Mouse (Mus musculus): ENCODE results near the gene Gm20521. TPM values are rescaled to one million over a fixed set of nuclear protein-coding genes. Genes with fewer than 3 reads are reported as not detected.
"Not testable (repeated sequence)": the region's sequence is repeated elsewhere in the genome, so short reads cannot be mapped to it uniquely, and the experiment has no call there.

Gene Gm20521
- polyA plus RNA-seq, 1 experiment from 2014 or later: not detected

- no peak for ATAC-seq
- 87% methylated on average over 3 of the region's 3 CpGs for WGBS
- Histone ChIP-seq H3K4me2 (ENCODE audit: low read length) (no peak overlapping the region), H3K36me3 (ENCODE audit: control insufficient read depth, insufficient read depth) (no peaks in the 10 kb centered on the region), H3K27ac (ENCODE audit: low read length) (no peak overlapping the region), H3K9ac (replicated peaks; ENCODE audit: low read depth, low read length) (no peak overlapping the region), H3K4me1 (replicated peaks; ENCODE audit: control insufficient read depth, insufficient read depth, low read length) (peaks cover 3% of the 10 kb centered on the region; the same call in 1 of the 2 replicates), H3K4me3 (replicated peaks; ENCODE audit: low read length) (no peak overlapping the region), H3K9me3 (ENCODE audit: control insufficient read depth, low read length) (no peaks in the 10 kb centered on the region), H3K27me3 (replicated peaks; ENCODE audit: control insufficient read depth, insufficient read depth, low read length) (no peaks in the 10 kb centered on the region)
Measured at GRCm38 (mm10) chr14:54940176-54940530, 56.9 kb downstream of the Gm20521 start.

- Histone ChIP-seq H3K4me3 (replicated peaks; ENCODE audit: low read length) (no peak overlapping the region), H3K9me3 (ENCODE audit: control insufficient read depth, low read length) (no peaks in the 10 kb centered on the region), H3K9ac (replicated peaks; ENCODE audit: low read depth, low read length) (no peak overlapping the region), H3K4me2 (ENCODE audit: low read length) (no peak overlapping the region), H3K27ac (ENCODE audit: low read length) (no peak overlapping the region), H3K27me3 (replicated peaks; ENCODE audit: control insufficient read depth, insufficient read depth, low read length) (no peaks in the 10 kb centered on the region), H3K4me1 (replicated peaks; ENCODE audit: control insufficient read depth, insufficient read depth, low read length) (no peaks in the 10 kb centered on the region), H3K36me3 (ENCODE audit: control insufficient read depth, insufficient read depth) (no peaks in the 10 kb centered on the region)
- ATAC-seq: no peak
- 63% methylated on average over 13 of the region's 13 CpGs for WGBS
Measured at GRCm38 (mm10) chr14:54941024-54941978, 58.1 kb downstream of the Gm20521 start.

- no peaks in the 10 kb centered on the region for H3K4me1 ChIP-seq (replicated peaks; ENCODE audit: control insufficient read depth, insufficient read depth, low read length)
- no peaks in the 10 kb centered on the region for H3K36me3 ChIP-seq (ENCODE audit: control insufficient read depth, insufficient read depth)
- H3K27me3 ChIP-seq (replicated peaks; ENCODE audit: control insufficient read depth, insufficient read depth, low read length): no peaks in the 10 kb centered on the region
- no peak overlapping the region for H3K27ac ChIP-seq (ENCODE audit: low read length)
- no peak overlapping the region for H3K9ac ChIP-seq (replicated peaks; ENCODE audit: low read depth, low read length)
- 85% methylated on average over 8 of the region's 8 CpGs for WGBS
- H3K4me2 ChIP-seq (ENCODE audit: low read length): no peak overlapping the region
- ATAC-seq: no peak
- no peaks in the 10 kb centered on the region for H3K9me3 ChIP-seq (ENCODE audit: control insufficient read depth, low read length)
- no peak overlapping the region for H3K4me3 ChIP-seq (replicated peaks; ENCODE audit: low read length)
Measured at GRCm38 (mm10) chr14:54942479-54942878, 59.2 kb downstream of the Gm20521 start.

- Histone ChIP-seq H3K27ac (ENCODE audit: low read length) (no peak overlapping the region), H3K36me3 (ENCODE audit: control insufficient read depth, insufficient read depth) (no peaks in the 10 kb centered on the region), H3K27me3 (replicated peaks; ENCODE audit: control insufficient read depth, insufficient read depth, low read length) (no peaks in the 10 kb centered on the region), H3K4me1 (replicated peaks; ENCODE audit: control insufficient read depth, insufficient read depth, low read length) (no peaks in the 10 kb centered on the region), H3K9ac (replicated peaks; ENCODE audit: low read depth, low read length) (no peak overlapping the region), H3K9me3 (ENCODE audit: control insufficient read depth, low read length) (no peaks in the 10 kb centered on the region), H3K4me3 (replicated peaks; ENCODE audit: low read length) (no peak overlapping the region), H3K4me2 (ENCODE audit: low read length) (no peak overlapping the region)
- ATAC-seq: no peak
- 95% methylated on average over 7 of the region's 7 CpGs for WGBS
Measured at GRCm38 (mm10) chr14:54943971-54944370, 60.7 kb downstream of the Gm20521 start.

- Histone ChIP-seq H3K9me3 (ENCODE audit: control insufficient read depth, low read length) (no peaks in the 10 kb centered on the region), H3K4me2 (ENCODE audit: low read length) (no peak overlapping the region), H3K27ac (ENCODE audit: low read length) (no peak overlapping the region), H3K4me3 (replicated peaks; ENCODE audit: low read length) (no peak overlapping the region), H3K4me1 (replicated peaks; ENCODE audit: control insufficient read depth, insufficient read depth, low read length) (no peaks in the 10 kb centered on the region), H3K27me3 (replicated peaks; ENCODE audit: control insufficient read depth, insufficient read depth, low read length) (no peaks in the 10 kb centered on the region), H3K36me3 (ENCODE audit: control insufficient read depth, insufficient read depth) (no peaks in the 10 kb centered on the region), H3K9ac (replicated peaks; ENCODE audit: low read depth, low read length) (no peak overlapping the region)
- ATAC-seq: no peak
- 77% methylated on average over 2 of the region's 2 CpGs for WGBS
Measured at GRCm38 (mm10) chr14:54944939-54945338, 61.7 kb downstream of the Gm20521 start.

GRCm38 (mm10) chr14:54945975-54946704 lies 62.9 kb downstream of the Gm20521 start:
- H3K27me3 ChIP-seq (replicated peaks; ENCODE audit: control insufficient read depth, insufficient read depth, low read length): no peaks in the 10 kb centered on the region
- ATAC-seq: no peak
- H3K36me3 ChIP-seq (ENCODE audit: control insufficient read depth, insufficient read depth): no peaks in the 10 kb centered on the region

GRCm38 (mm10) chr14:54947008-54947407 lies 63.8 kb downstream of the Gm20521 start:
- H3K4me2 ChIP-seq (ENCODE audit: low read length); H3K9me3 ChIP-seq (ENCODE audit: control insufficient read depth, low read length); H3K9ac ChIP-seq (replicated peaks; ENCODE audit: low read depth, low read length); ATAC-seq; H3K27me3 ChIP-seq (replicated peaks; ENCODE audit: control insufficient read depth, insufficient read depth, low read length); H3K27ac ChIP-seq (ENCODE audit: low read length); H3K4me1 ChIP-seq (replicated peaks; ENCODE audit: control insufficient read depth, insufficient read depth, low read length); H3K4me3 ChIP-seq (replicated peaks; ENCODE audit: low read length); H3K36me3 ChIP-seq (ENCODE audit: control insufficient read depth, insufficient read depth): not testable (repeated sequence)
- WGBS: 91% methylated on average over 10 of the region's 11 CpGs

More at GRCm38 (mm10) chr14:54945975-54946704, 62.9 kb downstream of the Gm20521 start:
- H3K27ac ChIP-seq (ENCODE audit: low read length): no peak overlapping the region
- H3K9ac ChIP-seq (replicated peaks; ENCODE audit: low read depth, low read length): no peak overlapping the region
- H3K4me2 ChIP-seq (ENCODE audit: low read length): no peak overlapping the region
- no peaks in the 10 kb centered on the region for H3K4me1 ChIP-seq (replicated peaks; ENCODE audit: control insufficient read depth, insufficient read depth, low read length)
- no peaks in the 10 kb centered on the region for H3K9me3 ChIP-seq (ENCODE audit: control insufficient read depth, low read length)
- 87% methylated on average over 19 of the region's 19 CpGs for WGBS
- H3K4me3 ChIP-seq (replicated peaks; ENCODE audit: low read length): no peak overlapping the region

Other genes with a start within 250 kb of the Gm20521 start
- 1.4 TPM in 1 of 2 replicates, not detected in the other for gene Gm17606, start 242.5 kb upstream of the Gm20521 start, polyA plus RNA-seq (2015; fragmentation: Nextera tagmentation; extraction: Ambion mirVana)
- gene Cdh24, start 242.1 kb upstream of the Gm20521 start, polyA plus RNA-seq (2015; fragmentation: Nextera tagmentation; extraction: Ambion mirVana): 5.1 and 8.1 TPM in 2 replicates
- 72.8 and 76.3 TPM in 2 replicates for gene 1700123O20Rik, start 197.2 kb upstream of the Gm20521 start, polyA plus RNA-seq (2015; fragmentation: Nextera tagmentation; extraction: Ambion mirVana)
- gene Acin1, start 196.5 kb upstream of the Gm20521 start, polyA plus RNA-seq (2015; fragmentation: Nextera tagmentation; extraction: Ambion mirVana): 141 and 150 TPM in 2 replicates
- gene Gm29776, start 184.6 kb upstream of the Gm20521 start, polyA plus RNA-seq (2015; fragmentation: Nextera tagmentation; extraction: Ambion mirVana): 0.14 and 0.16 TPM in 2 replicates
- not detected in 2 replicates for gene Cebpe, start 171.3 kb upstream of the Gm20521 start, polyA plus RNA-seq (2015; fragmentation: Nextera tagmentation; extraction: Ambion mirVana)
- 8.7 and 8.9 TPM in 2 replicates for gene Slc7a8, start 101.5 kb upstream of the Gm20521 start, polyA plus RNA-seq (2015; fragmentation: Nextera tagmentation; extraction: Ambion mirVana)
- gene Rnf212b, start 69.3 kb upstream of the Gm20521 start, polyA plus RNA-seq (2015; fragmentation: Nextera tagmentation; extraction: Ambion mirVana): not detected in 2 replicates
- gene Homez, start 12.5 kb upstream of the Gm20521 start, polyA plus RNA-seq (2015; fragmentation: Nextera tagmentation; extraction: Ambion mirVana): 12.1 and 13.4 TPM in 2 replicates
- 1.7 and 2.6 TPM in 2 replicates for gene Ppp1r3e, start 5.9 kb upstream of the Gm20521 start, polyA plus RNA-seq (2015; fragmentation: Nextera tagmentation; extraction: Ambion mirVana)
- gene Bcl2l2, start 64 bp upstream of the Gm20521 start, polyA plus RNA-seq (2015; fragmentation: Nextera tagmentation; extraction: Ambion mirVana): 3.5 TPM in 2 replicates
- 122 and 150 TPM in 2 replicates for gene Pabpn1, start 9.1 kb downstream of the Gm20521 start, polyA plus RNA-seq (2015; fragmentation: Nextera tagmentation; extraction: Ambion mirVana)
- gene Slc22a17, start 29.7 kb downstream of the Gm20521 start, polyA plus RNA-seq (2015; fragmentation: Nextera tagmentation; extraction: Ambion mirVana): 128 and 185 TPM in 2 replicates
- gene Efs, start 42.7 kb downstream of the Gm20521 start, polyA plus RNA-seq (2015; fragmentation: Nextera tagmentation; extraction: Ambion mirVana): 24.2 and 28.7 TPM in 2 replicates
- 0.46 and 0.53 TPM in 2 replicates for gene Il25, start 49.3 kb downstream of the Gm20521 start, polyA plus RNA-seq (2015; fragmentation: Nextera tagmentation; extraction: Ambion mirVana)
- 3.7 and 4.0 TPM in 2 replicates for gene Cmtm5, start 52.8 kb downstream of the Gm20521 start, polyA plus RNA-seq (2015; fragmentation: Nextera tagmentation; extraction: Ambion mirVana)
- 0.65 and 0.99 TPM in 2 replicates for gene Myh6, start 83.5 kb downstream of the Gm20521 start, polyA plus RNA-seq (2015; fragmentation: Nextera tagmentation; extraction: Ambion mirVana)
- not detected in 2 replicates for gene Gm17428, start 93.5 kb downstream of the Gm20521 start, polyA plus RNA-seq (2015; fragmentation: Nextera tagmentation; extraction: Ambion mirVana)
- gene Myh7, start 111.2 kb downstream of the Gm20521 start, polyA plus RNA-seq (2015; fragmentation: Nextera tagmentation; extraction: Ambion mirVana): 6.9 and 7.4 TPM in 2 replicates
- 58.8 and 61.2 TPM in 2 replicates for gene Ngdn, start 132.0 kb downstream of the Gm20521 start, polyA plus RNA-seq (2015; fragmentation: Nextera tagmentation; extraction: Ambion mirVana)
- gene Zfhx2, start 208.9 kb downstream of the Gm20521 start, polyA plus RNA-seq (2015; fragmentation: Nextera tagmentation; extraction: Ambion mirVana): 21.5 and 32.9 TPM in 2 replicates
- gene Thtpa, start 211.3 kb downstream of the Gm20521 start, polyA plus RNA-seq (2015; fragmentation: Nextera tagmentation; extraction: Ambion mirVana): 55.2 and 56.6 TPM in 2 replicates
- gene Ap1g2, start 223.2 kb downstream of the Gm20521 start, polyA plus RNA-seq (2015; fragmentation: Nextera tagmentation; extraction: Ambion mirVana): 13.3 and 16.5 TPM in 2 replicates
- gene Jph4, start 233.5 kb downstream of the Gm20521 start, polyA plus RNA-seq (2015; fragmentation: Nextera tagmentation; extraction: Ambion mirVana): 33.6 and 45.1 TPM in 2 replicates

Data from forebrain, embryonic 16.5 days (tissue).